Mouse (Mus musculus) brain, embryonic 14.5 days (tissue): ENCODE data around the gene Pdpn. TPM values are rescaled to one million over a fixed set of nuclear protein-coding genes. Genes with fewer than 3 reads are reported as not detected.
A peak's percentile ranks its signal among the peaks of the same experiment; 100 is the strongest.

Experiments used
- DNase-seq: peaks from one replicate; pipeline ENCODE4 v3.0.0-alpha.2; 2011; ENCODE audit warnings: low read depth
- CTCF ChIP-seq: fragments of 200-500 bp; IDR thresholded peaks from 2 replicates; pipeline ENCODE4 v1.5.1; 2012; ENCODE audit warnings: inconsistent platforms, mild to moderate bottlenecking, moderate library complexity, borderline replicate concordance; ENCODE audit not compliant: insufficient read depth, insufficient read length; ENCODE audit errors: extremely low read depth
- POLR2A ChIP-seq: fragments of 200-500 bp; IDR thresholded peaks from 2 replicates; pipeline ENCODE4 v1.6.1; 2012; ENCODE audit warnings: mild to moderate bottlenecking, inconsistent platforms, borderline replicate concordance; ENCODE audit not compliant: poor library complexity, insufficient read depth, insufficient read length, severe bottlenecking; ENCODE audit errors: extremely low read depth
- polyA plus RNA-seq: library from polyadenylated mRNA; depleted of rRNA; stranded (reverse); fragments of >200 nt; gene quantifications from 2 replicates; pipeline ENCODE4 v1.2.3, GENCODE M21; 2012

The Pdpn gene
- polyA plus RNA-seq, 1 experiment: 33.6 TPM

GRCm38 (mm10) chr4:143270903-143271302 is 28.5 kb downstream of the Pdpn start:
- no peak for DNase-seq
- TF ChIP-seq CTCF (no peak), POLR2A (no peak)

GRCm38 (mm10) chr4:143262696-143263095 is 36.7 kb downstream of the Pdpn start:
- no peak for DNase-seq
- TF ChIP-seq POLR2A (no peak), CTCF (no peak)

GRCm38 (mm10) chr4:143259718-143260349 is 39.5 kb downstream of the Pdpn start:
- TF ChIP-seq POLR2A: no peak
- no peak for TF ChIP-seq CTCF
- DNase-seq: peak; percentile 67

- peak; percentile 59 for DNase-seq
- peak; percentile 60 for TF ChIP-seq CTCF
- no peak for TF ChIP-seq POLR2A
Measured at GRCm38 (mm10) chr4:143258517-143258916, 40.8 kb downstream of the Pdpn start.

GRCm38 (mm10) chr4:143257971-143258370 is 41.4 kb downstream of the Pdpn start:
- no peak for DNase-seq
- TF ChIP-seq POLR2A: no peak
- TF ChIP-seq CTCF: no peak

- no peak for TF ChIP-seq CTCF
- TF ChIP-seq POLR2A: no peak
- no peak for DNase-seq
Measured at GRCm38 (mm10) chr4:143255541-143255940, 43.8 kb downstream of the Pdpn start.

GRCm38 (mm10) chr4:143253356-143253755 is 46.0 kb downstream of the Pdpn start:
- no peak for DNase-seq
- TF ChIP-seq CTCF (no peak), POLR2A (no peak)

GRCm38 (mm10) chr4:143248050-143248449 is 51.3 kb downstream of the Pdpn start:
- no peak for DNase-seq
- TF ChIP-seq CTCF (peak; percentile 53; the same call in 1 of the 2 replicates), POLR2A (no peak)

- TF ChIP-seq CTCF: no peak
- TF ChIP-seq POLR2A: no peak
- no peak for DNase-seq
Measured at GRCm38 (mm10) chr4:143241294-143241693, 58.1 kb downstream of the Pdpn start.

- no peak for DNase-seq
- TF ChIP-seq CTCF: no peak
Measured at GRCm38 (mm10) chr4:143239615-143240201, 59.7 kb downstream of the Pdpn start.

GRCm38 (mm10) chr4:143239117-143239516 is 60.2 kb downstream of the Pdpn start:
- TF ChIP-seq POLR2A (no peak), CTCF (no peak)
- DNase-seq: no peak

GRCm38 (mm10) chr4:143238241-143239031 is 60.9 kb downstream of the Pdpn start:
- TF ChIP-seq CTCF (peak; percentile 76; the same call in 1 of the 2 replicates), POLR2A (no peak)
- peak; percentile 67 for DNase-seq

- no peak for TF ChIP-seq CTCF
- TF ChIP-seq POLR2A: no peak
- no peak for DNase-seq
Measured at GRCm38 (mm10) chr4:143231790-143232422, 67.5 kb downstream of the Pdpn start.
